Mouse (Mus musculus) limb, embryonic 12.5 days (tissue): ENCODE results near the gene Gm525. TPM values are rescaled to one million over a fixed set of nuclear protein-coding genes. Genes with fewer than 3 reads are reported as not detected.
A peak's percentile ranks its signal among the peaks of the same experiment; 100 is the strongest.
"Not testable (repeated sequence)": the region's sequence is repeated elsewhere in the genome, so short reads cannot be mapped to it uniquely, and the experiment has no call there.

Experiments used
- ATAC-seq: fragments of 200-750 bp; cut with Nextera tagmentation; 2 replicates; pipeline ENCODE4 v1.8.0; 2017; ENCODE audit warnings: low read depth, moderate TSS enrichment; ENCODE audit not compliant: insufficient number of reproducible peaks, insufficient read depth, low FRiP score, low TSS enrichment
- H3K27ac ChIP-seq: fragments of 300-500 bp; sonication (generic); 2 replicates; pipeline ENCODE4 v1.5.1; 2016; ENCODE audit warnings: mild to moderate bottlenecking, moderate library complexity
- H3K27me3 ChIP-seq: fragments of 300-500 bp; sonication (generic); 2 replicates; pipeline ENCODE4 v1.6.1; 2016; ENCODE audit warnings: mild to moderate bottlenecking, moderate library complexity
- H3K36me3 ChIP-seq: fragments of 300-500 bp; sonication (generic); 2 replicates; pipeline ENCODE4 v1.6.1; 2016; ENCODE audit warnings: mild to moderate bottlenecking, moderate library complexity
- H3K4me1 ChIP-seq: fragments of 300-500 bp; sonication (generic); replicated peaks from 2 replicates; pipeline ENCODE4 v1.6.1; 2016
- H3K4me2 ChIP-seq: fragments of 300-500 bp; sonication (generic); 2 replicates; pipeline ENCODE4 v1.6.1; 2016; ENCODE audit warnings: mild to moderate bottlenecking, moderate library complexity
- H3K4me3 ChIP-seq: fragments of 300-500 bp; sonication (generic); replicated peaks from 2 replicates; pipeline ENCODE4 v1.5.1; 2016; ENCODE audit warnings: mild to moderate bottlenecking
- H3K9ac ChIP-seq: fragments of 300-500 bp; sonication (generic); replicated peaks from 2 replicates; pipeline ENCODE4 v1.6.1; 2016; ENCODE audit warnings: mild to moderate bottlenecking, moderate library complexity
- H3K9me3 ChIP-seq: fragments of 300-500 bp; sonication (generic); 2 replicates; pipeline ENCODE4 v1.6.1; 2016; ENCODE audit warnings: mild to moderate bottlenecking, moderate library complexity
- WGBS: fragments of 180-500 bp; shearing (Covaris S2); methylation state at CpG from one replicate; pipeline ENCODE4 v1.1.7; 2016; 5-methylcytosine and 5-hydroxymethylcytosine counted together
- polyA plus RNA-seq: library from polyadenylated mRNA; unstranded; fragments of >200 nt; fragmentation: Nextera tagmentation; extraction: Ambion mirVana; gene quantifications from 2 replicates; pipeline ENCODE4 v1.2.1, GENCODE M21; 2016

The Gm525 gene
- polyA plus RNA-seq, 1 experiment from 2014 or later = 0.83 TPM

- not testable (repeated sequence) for H3K9me3 ChIP-seq, H3K9ac ChIP-seq, H3K4me2 ChIP-seq, ATAC-seq, H3K27me3 ChIP-seq, H3K4me3 ChIP-seq, H3K4me1 ChIP-seq, H3K27ac ChIP-seq
- WGBS = 89% methylated on average over 6 of the region's 7 CpGs
- peaks cover 85% of the 10 kb centered on the region for H3K36me3 ChIP-seq
Measured at GRCm38 (mm10) chr11:89041073-89041472, 32.6 kb upstream of the Gm525 start.

- Histone ChIP-seq H3K4me1 (no peaks in the 10 kb centered on the region), H3K4me3 (no peak overlapping the region), H3K9me3 (0 out of 2 replicates have a peak, but pooled peaks cover 7% of the 10 kb centered on the region), H3K27me3 (no peaks in the 10 kb centered on the region), H3K4me2 (no peak overlapping the region), H3K9ac (no peak overlapping the region), H3K36me3 (peaks cover 90% of the 10 kb centered on the region), H3K27ac (no peak overlapping the region)
- 93% methylated on average over 7 of the region's 7 CpGs for WGBS
- ATAC-seq = no peak
Measured at GRCm38 (mm10) chr11:89043046-89043445, 30.6 kb upstream of the Gm525 start.

GRCm38 (mm10) chr11:89045501-89045900, 28.1 kb upstream of the Gm525 start:
- H3K4me1 ChIP-seq, H3K27me3 ChIP-seq, H3K4me2 ChIP-seq, H3K4me3 ChIP-seq, H3K9ac ChIP-seq, H3K9me3 ChIP-seq, H3K27ac ChIP-seq, ATAC-seq: not testable (repeated sequence)
- H3K36me3 ChIP-seq = peaks cover 83% of the 10 kb centered on the region
- WGBS = 95% methylated on average over 3 of the region's 3 CpGs

- no peaks in the 10 kb centered on the region for H3K4me1 ChIP-seq
- ATAC-seq = no peak
- 94% methylated on average over 3 of the region's 3 CpGs for WGBS
- H3K4me3 ChIP-seq = no peak overlapping the region
- H3K9me3 ChIP-seq = 0 out of 2 replicates have a peak, but pooled peaks cover 7% of the 10 kb centered on the region
- no peaks in the 10 kb centered on the region for H3K27me3 ChIP-seq
- no peak overlapping the region for H3K27ac ChIP-seq
- no peak overlapping the region for H3K4me2 ChIP-seq
- H3K9ac ChIP-seq = no peak overlapping the region
- H3K36me3 ChIP-seq = peaks cover 85% of the 10 kb centered on the region
Measured at GRCm38 (mm10) chr11:89046021-89046420, 27.6 kb upstream of the Gm525 start.

GRCm38 (mm10) chr11:89051767-89052166, 21.9 kb upstream of the Gm525 start:
- H3K4me3 ChIP-seq = no peak overlapping the region
- no peaks in the 10 kb centered on the region for H3K27me3 ChIP-seq
- no peak overlapping the region for H3K4me2 ChIP-seq
- no peaks in the 10 kb centered on the region for H3K4me1 ChIP-seq
- no peak for ATAC-seq
- no peak overlapping the region for H3K9ac ChIP-seq
- no peaks in the 10 kb centered on the region for H3K9me3 ChIP-seq
- H3K36me3 ChIP-seq = peaks cover 63% of the 10 kb centered on the region
- WGBS = 93% methylated on average over 6 of the region's 6 CpGs
- no peak overlapping the region for H3K27ac ChIP-seq

GRCm38 (mm10) chr11:89055931-89056690, 17.5 kb upstream of the Gm525 start:
- Histone ChIP-seq H3K9ac (no peak overlapping the region), H3K4me3 (no peak overlapping the region), H3K9me3 (no peaks in the 10 kb centered on the region), H3K27ac (no peak overlapping the region), H3K4me1 (peaks cover 14% of the 10 kb centered on the region), H3K36me3 (peaks cover 28% of the 10 kb centered on the region), H3K4me2 (no peak overlapping the region), H3K27me3 (no peaks in the 10 kb centered on the region)
- 87% methylated on average over 13 of the region's 13 CpGs for WGBS
- ATAC-seq = no peak

GRCm38 (mm10) chr11:89058515-89059270, 14.9 kb upstream of the Gm525 start:
- Histone ChIP-seq H3K36me3 (peaks cover 13% of the 10 kb centered on the region), H3K9me3 (no peaks in the 10 kb centered on the region), H3K9ac (peak overlapping the region; percentile 80; the same call in 1 of the 2 replicates), H3K27ac (no peak overlapping the region), H3K27me3 (no peaks in the 10 kb centered on the region), H3K4me3 (peak overlapping the region; percentile 84), H3K4me2 (peak overlapping the region; percentile 80), H3K4me1 (peaks cover 14% of the 10 kb centered on the region)
- no peak for ATAC-seq
- WGBS = 75% methylated on average over 11 of the region's 11 CpGs

- WGBS = under 1% methylated on average over 33 of the region's 33 CpGs
Measured at GRCm38 (mm10) chr11:89059919-89060422, 13.7 kb upstream of the Gm525 start.

GRCm38 (mm10) chr11:89060423-89061089, 13.1 kb upstream of the Gm525 start:
- Histone ChIP-seq H3K4me2 (peak overlapping the region; percentile 80), H3K4me3 (peak overlapping the region; percentile 84), H3K9me3 (no peaks in the 10 kb centered on the region), H3K27ac (peak overlapping the region; percentile 62), H3K36me3 (no peaks in the 10 kb centered on the region), H3K27me3 (no peaks in the 10 kb centered on the region), H3K4me1 (peaks cover 14% of the 10 kb centered on the region), H3K9ac (peak overlapping the region; percentile 80)
- under 1% methylated on average over 63 of the region's 63 CpGs for WGBS
- ATAC-seq = peak; percentile 89

More at GRCm38 (mm10) chr11:89059919-89060422, 13.7 kb upstream of the Gm525 start:
- peak overlapping the region; percentile 62 for H3K27ac ChIP-seq
- H3K4me1 ChIP-seq = peaks cover 14% of the 10 kb centered on the region
- peak; percentile 61 for ATAC-seq
- no peaks in the 10 kb centered on the region for H3K9me3 ChIP-seq
- H3K4me3 ChIP-seq = peak overlapping the region; percentile 84
- H3K4me2 ChIP-seq = peak overlapping the region; percentile 80
- H3K9ac ChIP-seq = peak overlapping the region; percentile 80
- H3K36me3 ChIP-seq = peaks cover under 1% of the 10 kb centered on the region; the same call in 1 of the 2 replicates
- no peaks in the 10 kb centered on the region for H3K27me3 ChIP-seq

GRCm38 (mm10) chr11:89061362-89061761, 12.3 kb upstream of the Gm525 start:
- ATAC-seq = no peak
- no peaks in the 10 kb centered on the region for H3K27me3 ChIP-seq

GRCm38 (mm10) chr11:89064312-89064711, 9.3 kb upstream of the Gm525 start:
- H3K9me3 ChIP-seq = no peaks in the 10 kb centered on the region
- ATAC-seq = no peak
- H3K4me3 ChIP-seq = no peak overlapping the region
- no peak overlapping the region for H3K4me2 ChIP-seq
- no peaks in the 10 kb centered on the region for H3K36me3 ChIP-seq
- peaks cover 5% of the 10 kb centered on the region for H3K4me1 ChIP-seq
- peaks cover 3% of the 10 kb centered on the region for H3K27me3 ChIP-seq
- no peak overlapping the region for H3K9ac ChIP-seq
- WGBS = 82% methylated on average over 6 of the region's 6 CpGs
- no peak overlapping the region for H3K27ac ChIP-seq

More at GRCm38 (mm10) chr11:89061362-89061761, 12.3 kb upstream of the Gm525 start:
- no peaks in the 10 kb centered on the region for H3K36me3 ChIP-seq
- H3K4me1 ChIP-seq = peaks cover 14% of the 10 kb centered on the region
- no peak overlapping the region for H3K9ac ChIP-seq
- no peak overlapping the region for H3K4me3 ChIP-seq
- H3K9me3 ChIP-seq = no peaks in the 10 kb centered on the region
- H3K27ac ChIP-seq = no peak overlapping the region
- 71% methylated on average over 7 of the region's 7 CpGs for WGBS
- H3K4me2 ChIP-seq = no peak overlapping the region
